Mouse (Mus musculus) midbrain, embryonic 11.5 days (tissue): ENCODE data around the gene Swsap1. TPM values are rescaled to one million over a fixed set of nuclear protein-coding genes. Genes with fewer than 3 reads are reported as not detected.
A peak's percentile ranks its signal among the peaks of the same experiment; 100 is the strongest.

ENCODE experiments used
- ATAC-seq: fragments of 200-750 bp; cut with Nextera tagmentation; 2 replicates; pipeline ENCODE4 v1.8.0; 2017; ENCODE audit warnings: moderate TSS enrichment, moderate library complexity; ENCODE audit not compliant: low FRiP score
- DNase-seq: peaks from one replicate; pipeline ENCODE4 v3.0.0; 2015; ENCODE audit warnings: low spot score; ENCODE audit errors: missing footprints
- H3K27ac ChIP-seq: fragments of 300-500 bp; sonication (generic); 2 replicates; pipeline ENCODE4 v1.5.1; 2014; ENCODE audit warnings: low read depth, low read length
- H3K27me3 ChIP-seq: fragments of 300-500 bp; sonication (generic); 2 replicates; pipeline ENCODE4 v1.6.1; 2014; ENCODE audit warnings: mild to moderate bottlenecking, low read length, moderate library complexity, mixed read lengths; ENCODE audit not compliant: control insufficient read depth, insufficient read depth
- H3K36me3 ChIP-seq: fragments of 300-500 bp; sonication (generic); 2 replicates; pipeline ENCODE4 v1.6.1; 2014; ENCODE audit warnings: mild to moderate bottlenecking, low read length, moderate library complexity, mixed read lengths; ENCODE audit not compliant: control insufficient read depth, insufficient read depth
- H3K4me1 ChIP-seq: fragments of 300-500 bp; sonication (generic); 2 replicates; pipeline ENCODE4 v1.6.1; 2014; ENCODE audit warnings: low read length; ENCODE audit not compliant: control insufficient read depth, insufficient read depth
- H3K4me2 ChIP-seq: fragments of 300-500 bp; sonication (generic); 2 replicates; pipeline ENCODE4 v1.6.1; 2014; ENCODE audit warnings: mild to moderate bottlenecking, moderate library complexity
- H3K4me3 ChIP-seq: fragments of 300-500 bp; sonication (generic); 2 replicates; pipeline ENCODE4 v1.5.1; 2014; ENCODE audit warnings: low read depth, low read length
- H3K9ac ChIP-seq: fragments of 300-500 bp; sonication (generic); 2 replicates; pipeline ENCODE4 v1.6.1; 2014; ENCODE audit warnings: low read length
- H3K9me3 ChIP-seq: fragments of 300-500 bp; sonication (generic); 2 replicates; pipeline ENCODE4 v1.6.1; 2016; ENCODE audit warnings: low read length; ENCODE audit not compliant: control insufficient read depth
- WGBS: fragments of 180-500 bp; shearing (Covaris S2); extraction: QIAGEN DNeasy Blood & Tissue Kit; methylation state at CpG from one replicate; pipeline ENCODE4 v1.1.7; 2014; 5-methylcytosine and 5-hydroxymethylcytosine counted together
- polyA plus RNA-seq: library from polyadenylated mRNA; unstranded; fragments of >200 nt; fragmentation: Nextera tagmentation; extraction: Ambion mirVana; gene quantifications from 2 replicates; pipeline ENCODE4 v1.2.1, GENCODE M21; 2014

The Swsap1 gene
- polyA plus RNA-seq, 1 experiment from 2014 or later, result 22.3 TPM

DNA sequence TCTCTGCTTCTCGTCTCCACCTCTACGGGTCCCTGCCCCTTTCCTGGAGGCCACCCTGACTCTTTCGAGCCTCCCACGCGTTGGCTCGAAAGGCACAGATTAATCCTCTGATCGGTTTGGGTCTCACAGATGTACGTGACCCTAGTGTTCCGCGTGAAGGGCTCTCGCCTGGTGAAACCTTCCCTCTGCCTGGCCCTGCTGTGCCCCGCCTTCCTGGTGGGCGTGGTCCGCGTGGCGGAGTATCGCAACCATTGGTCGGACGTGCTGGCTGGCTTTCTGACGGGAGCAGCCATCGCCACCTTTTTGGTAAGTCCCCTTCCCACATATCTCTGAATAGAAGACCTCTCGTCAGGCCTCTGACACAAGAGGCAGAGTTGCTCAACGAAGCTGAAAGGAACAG, 11.3 kb upstream of the Swsap1 start:
- Histone ChIP-seq H3K4me1 (peaks cover 8% of the 10 kb centered on the region; the same call in 1 of the 2 replicates), H3K4me2 (no peak overlapping the region), H3K4me3 (no peak overlapping the region), H3K9ac (no peak overlapping the region), H3K27ac (no peak overlapping the region), H3K27me3 (no peaks in the 10 kb centered on the region), H3K36me3 (no peaks in the 10 kb centered on the region; the same call in 1 of the 2 replicates), H3K9me3 (no peaks in the 10 kb centered on the region)
- WGBS, result 23% methylated on average over 23 of the region's 23 CpGs
- ATAC-seq (no peak), DNase-seq (peak; percentile 85)

DNA sequence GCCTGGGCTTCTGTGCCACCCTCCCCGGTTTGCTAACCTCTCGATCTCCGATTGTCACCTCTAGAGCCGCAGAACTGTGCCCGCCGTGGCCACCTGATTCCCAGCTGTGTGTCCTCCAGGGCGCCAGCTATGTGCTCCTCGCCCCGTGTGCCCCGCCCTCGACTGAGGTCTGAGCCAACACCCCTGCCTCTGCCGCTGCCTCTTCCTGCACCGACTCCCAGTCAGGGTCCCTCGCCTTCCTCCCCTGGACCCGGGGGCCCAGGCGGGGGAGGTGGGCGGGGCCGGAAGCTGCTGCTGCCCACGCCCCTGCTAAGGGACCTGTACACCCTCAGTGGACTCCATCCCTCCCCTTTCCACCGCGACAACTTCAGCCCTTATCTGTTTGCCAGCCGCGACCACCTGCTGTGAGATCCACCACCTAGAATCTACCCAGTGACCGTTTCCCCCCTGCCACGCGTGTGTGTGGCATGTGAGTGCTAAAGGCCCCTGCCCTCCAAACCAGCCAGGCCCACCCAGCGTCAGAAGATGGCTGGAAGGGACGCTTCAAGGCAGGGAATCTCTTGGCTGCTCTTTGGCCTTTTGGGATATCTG, 7.9 kb upstream of the Swsap1 start:
- peak; percentile 61 for DNase-seq
- Histone ChIP-seq H3K27ac (no peak overlapping the region), H3K9ac (no peak overlapping the region), H3K4me2 (peak overlapping the region; percentile 11; the same call in 1 of the 2 replicates), H3K9me3 (no peaks in the 10 kb centered on the region), H3K4me1 (peaks cover 8% of the 10 kb centered on the region; the same call in 1 of the 2 replicates), H3K36me3 (no peaks in the 10 kb centered on the region), H3K27me3 (no peaks in the 10 kb centered on the region), H3K4me3 (peak overlapping the region; percentile 14; the same call in 1 of the 2 replicates)
- ATAC-seq, result peak; percentile 17; the same call in 1 of the 2 replicates
- WGBS, result 5% methylated on average over 27 of the region's 28 CpGs

GRCm38 (mm10) chr9:21948146-21948545, 7.4 kb upstream of the Swsap1 start:
- 61% methylated on average over 8 of the region's 8 CpGs for WGBS
- H3K27me3 ChIP-seq, result no peaks in the 10 kb centered on the region
- ATAC-seq (no peak), DNase-seq (peak; percentile 56)
- no peaks in the 10 kb centered on the region for H3K9me3 ChIP-seq
- no peak overlapping the region for H3K4me3 ChIP-seq
- no peak overlapping the region for H3K27ac ChIP-seq
- no peaks in the 10 kb centered on the region for H3K36me3 ChIP-seq
- H3K9ac ChIP-seq, result no peak overlapping the region
- H3K4me1 ChIP-seq, result peaks cover 8% of the 10 kb centered on the region; the same call in 1 of the 2 replicates
- H3K4me2 ChIP-seq, result no peak overlapping the region

DNA sequence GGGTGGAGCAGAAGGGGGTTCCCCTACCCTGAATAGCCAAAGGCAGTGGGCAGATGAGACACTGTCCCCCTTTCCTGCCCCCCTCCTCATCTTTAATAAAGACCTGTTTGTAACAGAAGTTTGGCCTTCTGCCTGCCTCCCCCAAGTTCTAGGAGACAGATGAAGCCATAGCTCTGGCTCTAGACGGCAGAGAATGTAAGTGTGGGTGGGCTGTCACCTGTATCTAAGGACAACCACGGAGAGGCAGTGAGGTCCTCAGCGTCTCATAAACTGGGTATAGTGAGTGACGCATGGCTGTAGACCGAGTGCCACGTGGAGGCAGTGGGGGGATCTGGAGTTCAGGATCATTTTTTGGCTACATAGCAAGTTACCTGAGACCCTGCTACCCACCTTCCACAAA, 6.8 kb upstream of the Swsap1 start:
- Histone ChIP-seq H3K9ac (no peak overlapping the region), H3K9me3 (no peaks in the 10 kb centered on the region), H3K27ac (no peak overlapping the region), H3K4me2 (no peak overlapping the region), H3K36me3 (no peaks in the 10 kb centered on the region), H3K4me3 (no peak overlapping the region), H3K27me3 (no peaks in the 10 kb centered on the region), H3K4me1 (peaks cover 12% of the 10 kb centered on the region)
- DNase-seq (peak; percentile 45), ATAC-seq (no peak)
- WGBS, result 59% methylated on average over 6 of the region's 6 CpGs

DNA sequence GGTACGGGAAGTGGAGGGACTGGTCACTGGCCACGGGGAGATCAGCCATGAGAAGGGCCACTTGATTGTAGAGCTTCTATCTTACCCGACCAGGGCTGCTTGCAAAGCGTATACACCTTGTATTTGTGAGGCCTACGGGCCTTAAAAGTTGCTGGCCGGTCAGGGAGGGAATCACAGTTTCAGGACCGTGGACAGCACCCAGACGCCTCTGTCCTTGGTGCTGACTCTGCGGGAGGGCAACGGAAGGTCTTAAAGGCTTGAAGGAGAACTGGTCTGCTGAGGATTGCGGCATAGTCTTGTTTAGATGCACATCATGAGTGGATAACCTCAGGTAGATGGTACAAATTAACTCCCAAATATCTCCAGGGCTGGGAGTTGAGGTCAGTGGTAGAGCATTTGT, 5.2 kb upstream of the Swsap1 start:
- Histone ChIP-seq H3K36me3 (no peaks in the 10 kb centered on the region), H3K27me3 (no peaks in the 10 kb centered on the region), H3K4me3 (no peak overlapping the region), H3K9ac (no peak overlapping the region), H3K4me2 (no peak overlapping the region), H3K27ac (no peak overlapping the region), H3K9me3 (no peaks in the 10 kb centered on the region), H3K4me1 (peaks cover 14% of the 10 kb centered on the region)
- WGBS, result 21% methylated on average over 11 of the region's 11 CpGs
- DNase-seq (peak; percentile 99), ATAC-seq (no peak)

DNA sequence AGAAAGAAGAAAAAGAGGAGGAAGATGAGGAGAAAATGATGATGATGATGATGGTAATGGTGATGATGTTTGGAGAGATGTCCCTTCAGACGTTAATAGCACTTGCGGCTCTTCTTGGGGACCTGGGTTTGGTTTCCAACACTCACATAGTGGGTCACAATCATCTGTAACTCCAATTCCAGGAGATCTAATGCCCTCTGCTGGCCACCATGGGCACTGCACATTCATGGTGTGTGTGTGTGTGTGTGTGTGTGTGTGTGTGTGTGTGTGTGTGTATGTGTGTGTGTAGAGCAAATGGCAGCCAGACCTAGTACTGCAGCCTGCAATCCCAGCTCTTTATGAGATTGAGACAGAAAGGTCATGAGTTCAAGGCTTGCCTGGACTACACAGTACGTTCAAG, 3.6 kb upstream of the Swsap1 start:
- no peaks in the 10 kb centered on the region for H3K9me3 ChIP-seq
- H3K4me2 ChIP-seq, result no peak overlapping the region
- 79% methylated on average over 3 of the region's 3 CpGs for WGBS
- ATAC-seq (no peak), DNase-seq (peak; percentile 79)
- H3K27me3 ChIP-seq, result no peaks in the 10 kb centered on the region
- H3K4me1 ChIP-seq, result peaks cover 15% of the 10 kb centered on the region
- no peak overlapping the region for H3K27ac ChIP-seq
- no peaks in the 10 kb centered on the region for H3K36me3 ChIP-seq
- no peak overlapping the region for H3K9ac ChIP-seq
- H3K4me3 ChIP-seq, result no peak overlapping the region

- H3K4me2 ChIP-seq, result no peak overlapping the region
- no peak for ATAC-seq
These were observed 2.0 kb upstream of the Swsap1 start for GRCm38 (mm10) chr9:21953600-21953999.

GRCm38 (mm10) chr9:21954635-21955034, 920 bp upstream of the Swsap1 start:
- Histone ChIP-seq H3K27me3 (peaks cover 2% of the 10 kb centered on the region; the same call in 1 of the 2 replicates), H3K27ac (no peak overlapping the region), H3K4me1 (peaks cover 10% of the 10 kb centered on the region), H3K36me3 (no peaks in the 10 kb centered on the region), H3K9me3 (no peaks in the 10 kb centered on the region), H3K9ac (no peak overlapping the region), H3K4me2 (no peak overlapping the region), H3K4me3 (no peak overlapping the region)
- DNase-seq (no peak), ATAC-seq (no peak)
- 79% methylated on average over 3 of the region's 3 CpGs for WGBS

More at GRCm38 (mm10) chr9:21953600-21953999, 2.0 kb upstream of the Swsap1 start:
- peaks cover 10% of the 10 kb centered on the region for H3K4me1 ChIP-seq
- no peaks in the 10 kb centered on the region for H3K27me3 ChIP-seq
- peak; percentile 89 for DNase-seq
- H3K9ac ChIP-seq, result no peak overlapping the region
- no peak overlapping the region for H3K4me3 ChIP-seq
- WGBS, result 3% methylated on average over 3 of the region's 3 CpGs
- H3K9me3 ChIP-seq, result no peaks in the 10 kb centered on the region
- no peaks in the 10 kb centered on the region for H3K36me3 ChIP-seq
- H3K27ac ChIP-seq, result no peak overlapping the region

DNA sequence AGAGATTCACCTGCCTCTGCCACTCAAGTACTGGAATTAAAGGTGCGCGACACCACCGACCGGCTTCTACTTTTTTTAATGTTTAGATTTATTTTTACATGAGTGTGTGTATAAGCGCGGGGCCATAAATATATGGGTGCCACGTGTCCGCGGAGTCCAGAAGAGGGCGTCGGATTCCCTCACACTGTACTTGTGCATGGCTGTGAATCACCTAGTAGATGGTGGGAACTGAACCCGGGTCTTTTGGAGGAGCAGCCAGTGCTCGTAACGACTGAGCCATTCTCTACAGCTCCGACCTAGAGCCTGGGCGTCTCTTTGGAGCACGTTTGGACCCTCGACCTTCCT, 358 bp upstream of the Swsap1 start:
- Histone ChIP-seq H3K4me2 (peak overlapping the region; percentile 65), H3K4me1 (peaks cover 10% of the 10 kb centered on the region), H3K4me3 (peak overlapping the region; percentile 73), H3K36me3 (no peaks in the 10 kb centered on the region), H3K27me3 (peaks cover 7% of the 10 kb centered on the region), H3K27ac (peak overlapping the region; percentile 77; the same call in 1 of the 2 replicates), H3K9ac (peak overlapping the region; percentile 85), H3K9me3 (no peaks in the 10 kb centered on the region)
- peak; percentile 60 for ATAC-seq
- 2% methylated on average over 18 of the region's 18 CpGs for WGBS
- no peak for DNase-seq
